Mouse (Mus musculus) forebrain, embryonic 12.5 days (tissue): ENCODE data around the gene Rnf6. TPM values are rescaled to one million over a fixed set of nuclear protein-coding genes. Genes with fewer than 3 reads are reported as not detected.

Source experiments
- ATAC-seq: fragments of 200-750 bp; cut with Nextera tagmentation; 2 replicates; pipeline ENCODE4 v1.8.0; 2017; ENCODE audit warnings: moderate TSS enrichment; ENCODE audit not compliant: low FRiP score
- H3K27ac ChIP-seq: fragments of 300-500 bp; sonication (generic); 2 replicates; pipeline ENCODE4 v1.5.1; 2016; ENCODE audit warnings: mild to moderate bottlenecking
- H3K27me3 ChIP-seq: fragments of 300-500 bp; sonication (generic); 2 replicates; pipeline ENCODE4 v1.6.1; 2016; ENCODE audit warnings: mild to moderate bottlenecking
- H3K36me3 ChIP-seq: fragments of 300-500 bp; sonication (generic); replicated peaks from 2 replicates; pipeline ENCODE4 v1.6.1; 2016; ENCODE audit warnings: mild to moderate bottlenecking
- H3K4me1 ChIP-seq: fragments of 300-500 bp; sonication (generic); 2 replicates; pipeline ENCODE4 v1.6.1; 2016
- H3K4me2 ChIP-seq: fragments of 300-500 bp; sonication (generic); 2 replicates; pipeline ENCODE4 v1.6.1; 2016; ENCODE audit warnings: mild to moderate bottlenecking, moderate library complexity
- H3K4me3 ChIP-seq: fragments of 300-500 bp; sonication (generic); replicated peaks from 2 replicates; pipeline ENCODE4 v1.5.1; 2016; ENCODE audit warnings: mild to moderate bottlenecking
- H3K9ac ChIP-seq: fragments of 300-500 bp; sonication (generic); 2 replicates; pipeline ENCODE4 v1.6.1; 2016; ENCODE audit warnings: mild to moderate bottlenecking
- H3K9me3 ChIP-seq: fragments of 300-500 bp; sonication (generic); 2 replicates; pipeline ENCODE4 v1.6.1; 2016
- WGBS: fragments of 180-500 bp; shearing (Covaris S2); methylation state at CpG from one replicate; pipeline ENCODE4 v1.1.7; 2016; 5-methylcytosine and 5-hydroxymethylcytosine counted together
- polyA plus RNA-seq: library from polyadenylated mRNA; unstranded; fragments of >200 nt; fragmentation: Nextera tagmentation; extraction: Ambion mirVana; gene quantifications from 2 replicates; pipeline ENCODE4 v1.2.1, GENCODE M21; 2016

The Rnf6 gene
- polyA plus RNA-seq, 1 experiment from 2014 or later = 26.5 TPM

DNA sequence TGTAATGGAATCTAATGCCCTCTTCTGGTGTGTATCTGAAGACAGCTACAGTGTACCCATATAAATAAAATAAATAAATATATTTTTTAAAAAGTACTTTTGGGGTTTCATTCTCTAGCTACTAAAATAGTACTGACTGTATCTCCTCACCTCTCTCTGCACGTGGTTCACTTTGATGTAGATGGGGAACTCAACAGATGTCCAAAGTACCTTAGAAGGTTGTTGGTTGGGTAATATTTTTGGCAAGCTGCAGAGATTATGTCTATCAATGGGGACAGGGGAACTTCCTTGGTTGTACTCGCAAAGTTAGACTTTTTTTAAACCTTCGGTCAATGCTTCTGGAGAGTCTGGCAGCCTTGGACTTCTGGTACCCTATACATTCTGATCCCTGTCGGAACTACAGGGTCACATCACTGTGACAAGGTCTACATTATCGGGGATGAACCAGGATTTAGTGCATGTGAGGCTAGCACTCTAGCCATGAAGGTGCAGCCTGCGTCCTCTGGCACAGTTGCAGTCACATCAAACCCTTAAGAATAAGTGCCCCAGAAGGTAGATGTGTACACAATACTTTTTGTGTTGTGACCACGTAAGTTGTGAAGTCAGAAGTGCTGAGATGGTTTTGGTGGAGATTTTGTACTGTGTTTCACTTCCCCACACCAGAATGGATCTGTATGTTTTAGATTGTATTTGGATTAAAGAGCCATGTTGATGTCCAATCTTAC, 24.5 kb upstream of the Rnf6 start:
- no peak overlapping the region for H3K27ac ChIP-seq
- WGBS = 95% methylated on average over 7 of the region's 7 CpGs
- no peaks in the 10 kb centered on the region for H3K9me3 ChIP-seq
- H3K36me3 ChIP-seq = no peaks in the 10 kb centered on the region
- H3K4me1 ChIP-seq = no peaks in the 10 kb centered on the region
- H3K27me3 ChIP-seq = no peaks in the 10 kb centered on the region
- H3K4me2 ChIP-seq = no peak overlapping the region
- H3K9ac ChIP-seq = no peak overlapping the region
- no peak for ATAC-seq
- no peak overlapping the region for H3K4me3 ChIP-seq

DNA sequence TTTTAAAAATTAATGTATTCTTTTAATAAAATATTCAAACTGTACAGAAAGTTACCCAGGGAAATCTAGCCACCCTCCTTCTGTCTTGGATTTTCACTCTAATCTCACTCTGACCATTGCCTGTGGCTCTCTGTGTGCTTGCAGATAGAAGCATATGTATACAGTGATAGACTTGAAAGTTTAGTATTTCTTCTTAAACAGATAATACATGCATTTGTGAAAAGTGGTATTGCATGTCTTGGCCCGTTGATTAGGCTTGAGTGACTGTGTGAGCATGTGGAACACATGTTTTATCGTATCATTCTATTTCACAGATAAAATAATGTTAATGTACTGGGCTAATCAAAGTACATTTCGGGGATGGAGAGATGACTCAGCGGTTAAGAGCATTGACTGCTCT, 23.8 kb upstream of the Rnf6 start:
- Histone ChIP-seq H3K9me3 (no peaks in the 10 kb centered on the region), H3K27ac (no peak overlapping the region), H3K27me3 (no peaks in the 10 kb centered on the region), H3K4me2 (no peak overlapping the region), H3K9ac (no peak overlapping the region), H3K36me3 (no peaks in the 10 kb centered on the region), H3K4me1 (no peaks in the 10 kb centered on the region), H3K4me3 (no peak overlapping the region)
- WGBS = 94% methylated on average over 4 of the region's 4 CpGs
- ATAC-seq = no peak

DNA sequence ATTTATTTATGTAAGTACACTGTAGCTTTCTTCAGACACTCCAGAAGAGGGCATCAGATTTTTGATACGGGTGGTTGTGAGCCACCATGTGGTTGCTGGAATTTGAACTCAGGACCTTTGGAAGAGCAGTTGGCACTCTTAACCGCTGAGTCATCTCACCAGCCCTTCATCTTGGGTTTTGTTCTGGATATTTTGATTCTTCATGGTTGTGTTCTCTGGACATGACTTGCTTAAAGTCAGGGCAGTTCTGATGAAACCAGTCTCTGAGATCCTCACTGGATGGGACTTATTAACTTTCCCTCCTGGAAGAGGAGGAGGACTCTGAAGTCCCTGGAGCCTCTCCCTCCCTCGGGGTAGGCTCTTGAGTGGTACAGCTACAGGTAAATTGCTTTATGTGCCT, 19.8 kb upstream of the Rnf6 start:
- Histone ChIP-seq H3K27ac (no peak overlapping the region), H3K4me3 (no peak overlapping the region), H3K27me3 (no peaks in the 10 kb centered on the region), H3K36me3 (0 out of 2 replicates have a peak, but pooled peaks cover 4% of the 10 kb centered on the region), H3K9ac (no peak overlapping the region), H3K4me1 (0 out of 2 replicates have a peak, but pooled peaks cover 5% of the 10 kb centered on the region), H3K4me2 (no peak overlapping the region), H3K9me3 (no peaks in the 10 kb centered on the region)
- 93% methylated on average over 3 of the region's 3 CpGs for WGBS
- no peak for ATAC-seq

DNA sequence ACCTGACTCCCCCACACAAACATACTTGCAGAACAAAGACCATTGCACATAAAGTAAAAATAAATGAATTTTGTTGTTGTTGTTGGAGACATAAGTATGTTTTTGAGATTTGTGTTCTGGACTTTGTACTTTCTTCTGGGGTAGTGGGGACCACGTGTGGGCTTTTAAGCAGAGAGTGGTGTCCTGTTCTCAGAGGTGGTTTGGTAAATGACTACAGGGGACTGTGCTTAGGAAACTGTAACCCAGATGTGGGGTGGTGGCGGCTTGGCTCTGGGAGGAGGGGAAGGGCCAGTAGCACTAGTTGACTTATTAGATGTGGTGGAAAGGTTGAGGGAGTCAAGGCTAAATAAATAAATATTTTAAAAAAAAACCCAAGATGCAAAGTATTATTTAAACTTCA, 19.4 kb upstream of the Rnf6 start:
- Histone ChIP-seq H3K9ac (no peak overlapping the region), H3K9me3 (no peaks in the 10 kb centered on the region), H3K4me2 (no peak overlapping the region), H3K4me3 (no peak overlapping the region), H3K4me1 (peaks cover 6% of the 10 kb centered on the region; the same call in 1 of the 2 replicates), H3K27ac (no peak overlapping the region), H3K27me3 (no peaks in the 10 kb centered on the region), H3K36me3 (0 out of 2 replicates have a peak, but pooled peaks cover 4% of the 10 kb centered on the region)
- WGBS = 97% methylated on average over 2 of the region's 2 CpGs
- ATAC-seq = no peak

DNA sequence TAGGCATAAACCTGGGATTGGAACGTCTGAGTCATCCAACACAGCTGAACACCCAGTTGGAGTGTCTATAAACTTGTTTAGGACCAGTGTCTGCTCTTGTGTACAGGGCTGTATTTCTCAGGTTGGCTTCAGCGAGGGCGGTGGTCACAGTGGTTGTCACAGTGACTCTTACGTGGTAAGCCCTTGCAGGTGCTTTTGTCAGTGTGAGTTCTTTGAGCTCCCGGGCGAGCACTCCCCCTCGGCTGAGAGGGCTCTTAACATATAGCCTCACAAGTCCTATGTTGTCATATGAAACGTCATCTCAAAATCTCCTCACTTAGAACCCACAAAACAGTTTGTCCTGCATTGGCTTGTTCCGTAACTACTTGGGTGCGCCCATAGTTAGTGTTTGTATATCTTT, 16.9 kb upstream of the Rnf6 start:
- Histone ChIP-seq H3K27ac (no peak overlapping the region), H3K4me3 (no peak overlapping the region), H3K27me3 (no peaks in the 10 kb centered on the region), H3K9ac (no peak overlapping the region), H3K9me3 (no peaks in the 10 kb centered on the region), H3K36me3 (0 out of 2 replicates have a peak, but pooled peaks cover 4% of the 10 kb centered on the region), H3K4me2 (no peak overlapping the region), H3K4me1 (peaks cover 14% of the 10 kb centered on the region; the same call in 1 of the 2 replicates)
- WGBS = 90% methylated on average over 10 of the region's 10 CpGs
- no peak for ATAC-seq

DNA sequence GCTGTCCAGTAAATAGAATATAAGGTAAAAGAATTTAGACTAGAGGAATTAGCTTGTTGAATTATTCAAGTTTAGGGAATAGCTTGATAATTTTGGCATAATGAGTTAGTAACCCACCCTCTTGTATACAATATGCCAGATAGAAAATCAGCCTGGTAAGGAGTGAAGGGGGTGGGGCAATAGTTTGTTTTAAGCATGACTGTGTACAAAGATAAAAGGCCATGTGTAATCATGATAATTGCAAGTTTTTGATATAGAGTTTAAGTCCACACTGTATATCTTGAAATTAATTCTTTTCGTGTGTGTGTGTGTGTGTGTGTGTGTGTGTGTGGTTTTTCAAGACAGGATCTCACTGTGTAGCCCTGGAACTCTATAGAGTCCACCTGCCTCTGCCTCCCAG, 13.0 kb upstream of the Rnf6 start:
- 0 out of 2 replicates have a peak, but pooled peaks cover 4% of the 10 kb centered on the region for H3K36me3 ChIP-seq
- peaks cover 25% of the 10 kb centered on the region for H3K4me1 ChIP-seq
- WGBS = 75% methylated on average over 1 of the region's 1 CpGs
- no peak overlapping the region for H3K9ac ChIP-seq
- H3K27ac ChIP-seq = no peak overlapping the region
- H3K4me2 ChIP-seq = no peak overlapping the region
- H3K27me3 ChIP-seq = no peaks in the 10 kb centered on the region
- no peak for ATAC-seq
- H3K9me3 ChIP-seq = no peaks in the 10 kb centered on the region
- no peak overlapping the region for H3K4me3 ChIP-seq

DNA sequence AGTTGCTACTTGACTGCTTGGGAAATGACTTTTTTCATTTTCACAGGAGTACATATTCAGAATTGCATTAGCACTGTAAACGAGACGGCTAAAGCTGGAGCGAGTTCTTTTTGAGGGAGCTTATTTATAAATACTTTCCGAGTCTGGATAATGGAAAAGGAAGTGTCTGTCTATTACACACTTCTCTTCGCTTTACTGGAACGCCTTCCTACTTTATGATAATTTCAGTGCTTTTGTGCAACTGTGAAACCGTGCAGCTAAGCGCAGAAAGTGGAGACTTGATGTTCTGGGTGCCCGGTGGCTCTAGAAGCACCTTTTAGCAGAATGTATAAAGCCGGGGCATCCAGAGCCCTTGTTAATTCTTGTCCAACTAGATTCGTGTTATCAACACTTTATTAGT, 11.5 kb upstream of the Rnf6 start:
- H3K27ac ChIP-seq = no peak overlapping the region
- H3K36me3 ChIP-seq = 0 out of 2 replicates have a peak, but pooled peaks cover 4% of the 10 kb centered on the region
- H3K4me2 ChIP-seq = peak overlapping the region; percentile 62
- 70% methylated on average over 11 of the region's 11 CpGs for WGBS
- no peak for ATAC-seq
- peaks cover 25% of the 10 kb centered on the region for H3K4me1 ChIP-seq
- H3K27me3 ChIP-seq = no peaks in the 10 kb centered on the region
- no peaks in the 10 kb centered on the region for H3K9me3 ChIP-seq
- H3K9ac ChIP-seq = 0 out of 2 replicates have a peak overlapping the region, but pooled peaks have one; percentile 33
- H3K4me3 ChIP-seq = peak overlapping the region; percentile 95

DNA sequence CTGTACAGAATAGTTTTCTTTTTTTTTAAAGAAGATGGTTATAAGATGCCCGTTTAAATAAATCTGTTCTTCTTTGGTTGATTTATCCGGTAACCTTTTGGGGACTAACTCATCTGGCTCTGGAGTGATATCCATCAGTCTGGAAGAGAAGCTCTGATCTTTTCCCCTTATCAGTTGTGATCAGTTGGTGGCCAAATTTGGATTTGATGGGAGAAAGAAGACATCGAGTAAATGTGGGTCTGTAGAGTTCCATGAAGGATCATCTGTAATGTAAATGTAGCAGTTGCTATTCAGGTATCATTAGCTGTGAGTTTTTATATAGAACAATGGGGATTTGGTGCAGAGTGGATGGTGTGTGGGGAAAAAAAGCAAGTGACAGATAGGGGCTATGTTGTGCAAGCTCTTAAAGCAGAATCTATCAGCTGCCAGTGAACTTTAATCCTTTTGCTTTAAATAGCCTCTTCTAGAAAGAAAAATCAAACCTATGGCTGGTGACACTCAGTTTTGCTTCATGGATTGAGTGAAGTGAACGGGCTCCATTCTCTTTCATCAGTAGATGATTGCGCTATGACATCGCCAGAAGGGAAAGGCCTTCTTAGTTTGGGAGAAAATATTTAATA, 10.8 kb upstream of the Rnf6 start:
- Histone ChIP-seq H3K9me3 (no peaks in the 10 kb centered on the region), H3K27me3 (no peaks in the 10 kb centered on the region), H3K27ac (no peak overlapping the region), H3K36me3 (0 out of 2 replicates have a peak, but pooled peaks cover 1% of the 10 kb centered on the region), H3K4me2 (peak overlapping the region; percentile 62), H3K4me1 (peaks cover 24% of the 10 kb centered on the region), H3K4me3 (peak overlapping the region; percentile 95), H3K9ac (peak overlapping the region; percentile 92)
- WGBS = 37% methylated on average over 6 of the region's 6 CpGs
- ATAC-seq = no peak

DNA sequence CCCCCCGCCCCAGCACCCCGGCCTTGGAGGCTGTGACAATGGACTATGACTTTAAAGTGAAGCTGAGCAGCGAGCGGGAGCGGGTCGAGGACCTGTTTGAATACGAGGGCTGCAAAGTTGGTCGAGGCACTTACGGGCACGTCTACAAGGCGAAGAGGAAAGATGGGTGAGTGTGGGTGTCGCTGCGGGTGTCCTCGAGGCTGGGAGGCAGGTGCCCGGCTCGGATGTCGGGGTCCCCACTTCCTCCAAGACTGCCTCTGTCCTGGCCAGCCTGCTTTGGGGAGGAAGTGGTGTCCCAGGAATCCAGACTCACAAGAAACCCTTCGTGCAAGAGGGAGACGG, 10.3 kb upstream of the Rnf6 start:
- Histone ChIP-seq H3K4me1 (peaks cover 20% of the 10 kb centered on the region), H3K4me3 (peak overlapping the region; percentile 95), H3K9ac (peak overlapping the region; percentile 92), H3K4me2 (peak overlapping the region; percentile 62), H3K27ac (peak overlapping the region; percentile 99), H3K36me3 (no peaks in the 10 kb centered on the region), H3K9me3 (no peaks in the 10 kb centered on the region), H3K27me3 (no peaks in the 10 kb centered on the region)
- ATAC-seq = peak; percentile 40
- 0% methylated on average over 19 of the region's 19 CpGs for WGBS

DNA sequence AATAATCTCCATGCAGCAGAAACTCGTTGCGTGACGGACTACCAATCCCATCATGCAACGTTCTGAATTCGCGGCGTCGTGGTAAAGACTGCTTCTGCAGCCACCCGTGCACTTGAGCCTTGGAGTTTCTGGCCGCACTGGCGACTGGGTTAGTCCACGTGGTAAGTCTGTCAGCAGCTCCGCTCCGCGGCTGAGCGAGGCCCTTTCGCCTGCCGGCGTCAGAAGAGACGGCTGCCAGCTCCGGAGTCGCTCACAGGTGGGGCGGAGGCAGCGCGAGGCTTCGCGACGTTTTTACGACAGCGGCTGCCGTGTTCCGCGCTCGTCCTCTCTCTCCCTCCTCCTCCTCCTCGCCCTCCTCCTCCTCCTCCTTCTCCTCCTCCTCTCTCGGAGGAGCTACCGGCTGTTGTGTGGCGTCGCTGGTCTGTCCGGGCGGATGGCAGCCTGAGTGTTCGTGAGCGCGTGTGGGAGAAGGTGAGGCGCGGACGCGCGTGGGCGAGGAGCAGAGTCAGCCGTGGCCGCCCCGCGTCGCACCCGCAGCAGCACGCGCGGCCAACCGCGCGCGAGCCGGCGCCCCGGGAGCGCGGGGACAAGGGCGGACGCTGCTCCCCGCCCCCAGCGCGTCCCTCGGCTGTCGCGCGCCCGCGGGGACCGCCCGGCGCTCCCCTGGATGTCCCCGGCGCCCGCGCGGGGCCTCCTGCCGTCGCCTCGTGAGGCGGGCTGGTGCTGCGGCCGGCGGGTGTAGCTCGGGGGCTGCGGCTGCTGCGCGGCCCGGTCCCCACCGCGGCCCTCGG, 9.7 kb upstream of the Rnf6 start, which contains the start of gene Cdk8:
Gene Cdk8, plus strand, starts transcription at position 367 of the 791 bp plus-strand sequence.
- no peaks in the 10 kb centered on the region for H3K9me3 ChIP-seq
- H3K4me3 ChIP-seq = peak within 1 kb of the TSS; percentile 95
- peak within 1 kb of the TSS; percentile 62 for H3K4me2 ChIP-seq
- under 1% methylated on average over 96 of the region's 102 CpGs for WGBS
- peak within 1 kb of the TSS; percentile 92 for H3K9ac ChIP-seq
- peak; percentile 89 for ATAC-seq
- no peaks in the 10 kb centered on the region for H3K36me3 ChIP-seq
- H3K4me1 ChIP-seq = peaks cover 20% of the 10 kb centered on the region
- no peaks in the 10 kb centered on the region for H3K27me3 ChIP-seq
- H3K27ac ChIP-seq = peak within 1 kb of the TSS; percentile 99

DNA sequence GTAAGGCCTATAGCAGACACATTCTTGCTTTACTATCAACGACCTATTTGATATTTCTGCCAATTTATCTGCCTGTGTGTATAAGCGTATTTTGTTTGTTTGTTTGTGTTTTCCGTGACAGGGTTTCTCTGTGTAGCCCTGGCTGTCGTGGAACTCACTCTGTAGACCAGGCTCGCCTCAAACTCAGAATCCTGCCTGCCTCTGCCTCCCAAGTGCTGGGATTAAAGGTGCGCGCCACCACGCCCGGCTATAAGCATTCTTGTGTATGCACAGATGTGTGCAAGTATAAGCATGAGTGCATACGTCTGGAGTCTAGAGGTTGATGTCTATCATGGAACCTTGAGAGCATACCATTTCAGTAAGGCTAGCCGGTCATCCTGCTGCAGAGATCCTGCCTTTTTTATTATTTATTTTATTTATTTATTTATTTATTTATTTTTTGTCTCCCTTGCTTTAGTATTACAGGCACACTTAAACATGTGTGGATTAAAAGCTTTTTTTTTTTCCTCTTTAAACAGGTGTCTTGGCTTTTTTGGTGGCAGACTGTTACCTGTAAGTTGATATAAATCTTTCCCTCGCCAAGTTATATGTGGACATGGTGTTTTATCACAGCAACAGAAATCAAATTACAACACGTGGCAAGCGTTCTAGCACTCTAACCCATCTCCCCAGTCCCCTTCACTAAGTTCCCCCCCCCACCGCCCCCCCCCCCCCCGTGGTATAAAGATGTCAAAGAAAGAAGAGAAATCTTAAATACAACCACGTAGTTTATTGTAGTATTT, 8.7 kb upstream of the Rnf6 start:
- Histone ChIP-seq H3K27me3 (no peaks in the 10 kb centered on the region), H3K4me3 (peak overlapping the region; percentile 95), H3K36me3 (no peaks in the 10 kb centered on the region), H3K4me2 (peak overlapping the region; percentile 62), H3K27ac (peak overlapping the region; percentile 99), H3K4me1 (peaks cover 15% of the 10 kb centered on the region), H3K9ac (peak overlapping the region; percentile 92), H3K9me3 (no peaks in the 10 kb centered on the region)
- ATAC-seq = no peak
- WGBS = 59% methylated on average over 17 of the region's 17 CpGs
